Mouse (Mus musculus) gastrocnemius, adult 8-10 months (tissue): ENCODE data around the gene Hpse2. TPM values are rescaled to one million over a fixed set of nuclear protein-coding genes. Genes with fewer than 3 reads are reported as not detected.
"Not testable (repeated sequence)": the region's sequence is repeated elsewhere in the genome, so short reads cannot be mapped to it uniquely, and the experiment has no call there.

Source experiments
- DNase-seq, 2 experiments: peaks; one replicate each; pipeline ENCODE4 v3.0.0; 2022; ENCODE audit warnings: low spot score in 2 of 2
- total RNA-seq, 4 experiments: library from RNA; stranded (reverse); gene quantifications; 2 replicates each; pipeline ENCODE4 v1.2.4; 2022

Gene Hpse2
- under 1 TPM in 1 of 4 experiments, not detected in 3; 0.09 TPM for total RNA-seq

- no peak for DNase-seq
These were observed at the start of gene Hpse2 for GRCm38 (mm10) chr19:43388017-43388904. TSS of gene Hpse2 (minus strand) at chr19:43388355.

GRCm38 (mm10) chr19:43427446-43428224 is 39.5 kb upstream of the Hpse2 start:
- DNase-seq, result no peak

GRCm38 (mm10) chr19:43424082-43424481 is 35.9 kb upstream of the Hpse2 start:
- DNase-seq, result no peak

- no peak for DNase-seq
These were observed 32.4 kb upstream of the Hpse2 start for GRCm38 (mm10) chr19:43420506-43420905.

- DNase-seq, result no peak
These were observed 27.4 kb upstream of the Hpse2 start for GRCm38 (mm10) chr19:43415565-43415964.

GRCm38 (mm10) chr19:43407181-43407580 is 19.0 kb upstream of the Hpse2 start:
- DNase-seq, result no peak

GRCm38 (mm10) chr19:43396327-43396726 is 8.2 kb upstream of the Hpse2 start:
- DNase-seq, result no peak

GRCm38 (mm10) chr19:43387071-43387770 is 934 bp downstream of the Hpse2 start:
- no peak for DNase-seq

- no peak for DNase-seq
These were observed 1.9 kb downstream of the Hpse2 start for GRCm38 (mm10) chr19:43386041-43386952.

GRCm38 (mm10) chr19:43385451-43385850 is 2.7 kb downstream of the Hpse2 start:
- DNase-seq, result no peak

- no peak for DNase-seq
These were observed 3.1 kb downstream of the Hpse2 start for GRCm38 (mm10) chr19:43384978-43385431.

GRCm38 (mm10) chr19:43384346-43384977 is 3.7 kb downstream of the Hpse2 start:
- DNase-seq, result no peak

GRCm38 (mm10) chr19:43358830-43359229 is 29.3 kb downstream of the Hpse2 start:
- DNase-seq, result no peak

- DNase-seq, result no peak
These were observed 77.0 kb downstream of the Hpse2 start for GRCm38 (mm10) chr19:43311125-43311524.

GRCm38 (mm10) chr19:43306756-43307155 is 81.4 kb downstream of the Hpse2 start:
- no peak for DNase-seq

- not testable (repeated sequence) for DNase-seq
These were observed 106.8 kb downstream of the Hpse2 start for GRCm38 (mm10) chr19:43281336-43281735.

GRCm38 (mm10) chr19:43243993-43244392 is 144.2 kb downstream of the Hpse2 start:
- no peak for DNase-seq

- DNase-seq, result no peak
These were observed 156.4 kb downstream of the Hpse2 start for GRCm38 (mm10) chr19:43231711-43232110.

GRCm38 (mm10) chr19:43193562-43193961 is 194.6 kb downstream of the Hpse2 start:
- no peak for DNase-seq

GRCm38 (mm10) chr19:43175437-43175965 is 212.7 kb downstream of the Hpse2 start:
- no peak for DNase-seq
